Mouse (Mus musculus): ENCODE measurements around the gene Afg1l. TPM values are rescaled to one million over a fixed set of nuclear protein-coding genes. Genes with fewer than 3 reads are reported as not detected.

Gene Afg1l
- polyA plus RNA-seq, 1 experiment: 9.4 TPM

GRCm38 (mm10) chr10:42480719-42481118 lies 2.4 kb upstream of the Afg1l start:
- H3K36me3 ChIP-seq (replicated peaks; ENCODE audit: low read length): no peaks in the 10 kb centered on the region
- peaks cover 51% of the 10 kb centered on the region for H3K4me1 ChIP-seq
- no peak for TF ChIP-seq GATA1 (IDR thresholded peaks at IDR 0.05; ENCODE audit: borderline replicate concordance, low read length)
- no peak for TF ChIP-seq FLI1 (IDR thresholded peaks at IDR 0.05; ENCODE audit: low read length)
- H3K27me3 ChIP-seq (replicated peaks): no peaks in the 10 kb centered on the region
- no peaks in the 10 kb centered on the region for H3K9me3 ChIP-seq
- no peak overlapping the region for H3K4me3 ChIP-seq (replicated peaks)

DNA sequence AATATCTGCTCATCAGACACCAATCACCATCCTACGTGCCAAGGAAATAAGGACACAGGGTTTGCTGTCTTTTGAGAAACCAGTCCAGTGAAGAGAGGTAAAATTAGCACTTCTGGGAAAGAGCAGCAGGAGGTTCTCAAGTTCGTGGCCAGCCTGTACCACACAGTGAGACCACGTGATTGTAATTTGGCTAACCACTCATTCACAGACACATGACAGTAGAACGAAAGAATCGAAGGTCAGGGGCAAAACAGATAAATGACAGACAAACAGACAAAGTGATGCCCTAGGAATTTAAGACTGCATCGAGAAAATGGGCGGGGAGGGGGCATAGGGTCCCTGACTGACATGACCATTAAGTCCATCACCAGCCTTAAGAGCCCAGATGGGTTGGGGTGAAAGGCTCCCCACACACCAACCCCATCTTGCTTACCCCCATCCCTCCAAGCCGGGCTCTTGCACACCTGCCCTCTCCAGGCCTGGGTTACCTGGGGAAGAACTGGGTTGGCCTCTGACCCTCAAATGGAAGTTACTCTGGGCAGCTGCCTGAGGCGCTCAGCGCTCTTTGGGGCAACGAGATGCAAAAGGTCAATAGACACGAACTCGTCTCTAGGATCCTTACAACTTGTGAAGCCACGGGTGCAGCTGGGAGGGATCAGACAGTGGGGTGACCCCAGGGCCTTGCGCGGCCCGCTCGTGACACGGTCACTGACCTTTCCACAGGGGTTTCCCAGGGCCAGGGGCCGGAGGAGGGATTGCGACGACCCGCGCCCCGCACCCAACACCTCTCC lies 620 bp downstream of the Afg1l start:
- peak overlapping the region; percentile 96 for H3K4me3 ChIP-seq (replicated peaks)
- TF ChIP-seq FLI1 (IDR thresholded peaks at IDR 0.05; ENCODE audit: low read length) (no peak), GATA1 (IDR thresholded peaks at IDR 0.05; ENCODE audit: borderline replicate concordance, low read length) (no peak)
- H3K4me1 ChIP-seq: peaks cover 60% of the 10 kb centered on the region
- H3K27me3 ChIP-seq (replicated peaks): no peaks in the 10 kb centered on the region
- peaks cover 5% of the 10 kb centered on the region; the same call in 1 of the 2 replicates for H3K9me3 ChIP-seq
- peaks cover 8% of the 10 kb centered on the region for H3K36me3 ChIP-seq (replicated peaks; ENCODE audit: low read length)

DNA sequence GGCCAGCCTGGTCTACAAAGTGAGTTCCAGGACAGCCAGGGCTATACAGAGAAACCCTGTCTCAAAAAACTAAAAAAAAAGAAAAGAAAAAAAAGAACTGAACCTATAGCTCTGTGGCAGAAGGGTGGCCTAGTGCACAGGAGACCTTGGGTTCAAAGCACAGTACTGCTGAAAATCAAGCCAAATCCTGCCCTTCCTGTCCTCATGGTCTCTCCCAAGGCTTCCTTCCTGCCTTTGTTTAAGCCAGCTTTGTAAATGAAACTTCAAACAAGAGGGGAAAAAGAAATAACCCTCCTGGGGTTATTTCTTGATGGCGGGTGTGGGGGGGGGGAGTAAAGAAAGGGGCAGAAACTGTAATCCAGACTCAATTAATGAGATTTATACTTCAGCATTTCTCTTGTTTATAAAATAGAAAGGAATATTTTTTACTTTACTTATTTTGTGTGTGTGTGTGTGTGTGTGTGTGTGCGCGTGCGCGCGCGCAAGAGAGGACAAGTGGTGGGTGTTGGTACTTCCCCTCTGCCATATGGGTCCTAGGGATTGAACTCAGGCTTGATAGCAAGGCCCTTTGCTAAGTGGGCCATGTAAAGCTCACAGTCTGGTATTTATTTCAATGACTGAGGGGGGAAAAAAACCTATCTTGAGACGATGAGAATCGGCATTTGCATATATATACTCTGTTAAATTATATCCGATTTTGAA lies 1.4 kb downstream of the Afg1l start:
- TF ChIP-seq FLI1 (IDR thresholded peaks at IDR 0.05; ENCODE audit: low read length) (no peak), GATA1 (IDR thresholded peaks at IDR 0.05; ENCODE audit: borderline replicate concordance, low read length) (no peak)
- H3K4me3 ChIP-seq (replicated peaks): peak overlapping the region; percentile 26
- H3K27me3 ChIP-seq (replicated peaks): no peaks in the 10 kb centered on the region
- H3K9me3 ChIP-seq: peaks cover 9% of the 10 kb centered on the region; the same call in 1 of the 2 replicates
- peaks cover 60% of the 10 kb centered on the region for H3K4me1 ChIP-seq
- peaks cover 15% of the 10 kb centered on the region for H3K36me3 ChIP-seq (replicated peaks; ENCODE audit: low read length)

- H3K4me1 ChIP-seq: peaks cover 50% of the 10 kb centered on the region
- H3K4me3 ChIP-seq (replicated peaks): no peak overlapping the region
- H3K9me3 ChIP-seq: peaks cover 9% of the 10 kb centered on the region; the same call in 1 of the 2 replicates
- no peaks in the 10 kb centered on the region for H3K27me3 ChIP-seq (replicated peaks)
- peaks cover 29% of the 10 kb centered on the region for H3K36me3 ChIP-seq (replicated peaks; ENCODE audit: low read length)
- no peak for TF ChIP-seq GATA1 (IDR thresholded peaks at IDR 0.05; ENCODE audit: borderline replicate concordance, low read length)
- TF ChIP-seq FLI1 (IDR thresholded peaks at IDR 0.05; ENCODE audit: low read length): no peak
Observed at GRCm38 (mm10) chr10:42474946-42475514, 3.3 kb downstream of the Afg1l start.

DNA sequence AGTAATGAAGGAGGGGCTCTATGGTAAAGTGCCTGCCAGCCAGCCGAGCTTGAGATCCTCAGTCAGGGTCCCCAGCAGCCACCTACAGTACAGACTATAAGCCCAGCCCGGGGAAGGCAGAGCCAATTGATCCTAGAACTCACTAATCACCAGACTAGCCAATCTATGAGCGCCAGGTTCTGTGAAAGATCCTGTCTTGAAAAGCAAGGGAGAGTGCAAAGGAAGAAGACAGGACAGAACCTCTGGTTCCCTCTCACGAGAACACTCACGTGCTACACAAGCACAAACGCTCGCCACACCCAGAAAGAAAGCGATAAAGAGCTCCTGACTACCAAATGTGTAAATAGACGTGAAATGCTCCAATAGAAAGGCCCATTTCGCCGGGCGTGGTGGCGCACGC lies 13.6 kb downstream of the Afg1l start:
- H3K4me3 ChIP-seq (replicated peaks): no peak overlapping the region
- TF ChIP-seq GATA1 (IDR thresholded peaks at IDR 0.05; ENCODE audit: borderline replicate concordance, low read length) (no peak), FLI1 (IDR thresholded peaks at IDR 0.05; ENCODE audit: low read length) (no peak)
- no peaks in the 10 kb centered on the region for H3K27me3 ChIP-seq (replicated peaks)
- peaks cover 72% of the 10 kb centered on the region for H3K4me1 ChIP-seq
- peaks cover 17% of the 10 kb centered on the region for H3K36me3 ChIP-seq (replicated peaks; ENCODE audit: low read length)
- peaks cover 1% of the 10 kb centered on the region for H3K9me3 ChIP-seq

DNA sequence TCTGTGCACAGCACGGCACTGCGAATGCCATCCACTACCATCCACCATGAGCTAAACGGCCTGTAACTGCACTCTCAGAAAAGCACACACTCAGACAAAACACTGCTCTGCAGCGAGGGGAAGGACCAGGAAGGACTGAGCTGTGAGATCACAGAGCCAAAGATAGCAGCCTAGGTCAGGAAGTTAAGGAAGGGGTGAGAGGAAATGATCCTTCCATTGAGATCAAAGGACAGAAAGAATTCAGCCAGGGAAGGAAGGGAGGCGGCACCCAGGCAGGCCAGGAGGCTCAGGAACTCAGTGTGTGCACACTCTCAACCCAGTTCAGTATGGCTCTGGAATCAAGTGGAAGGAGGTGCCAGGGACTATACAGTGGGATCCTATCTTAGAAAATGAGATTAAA lies 14.1 kb downstream of the Afg1l start:
- TF ChIP-seq GATA1 (IDR thresholded peaks at IDR 0.05; ENCODE audit: borderline replicate concordance, low read length) (no peak), FLI1 (IDR thresholded peaks at IDR 0.05; ENCODE audit: low read length) (no peak)
- H3K9me3 ChIP-seq: peaks cover 7% of the 10 kb centered on the region
- H3K36me3 ChIP-seq (replicated peaks; ENCODE audit: low read length): peaks cover 23% of the 10 kb centered on the region
- no peaks in the 10 kb centered on the region for H3K27me3 ChIP-seq (replicated peaks)
- H3K4me1 ChIP-seq: peaks cover 72% of the 10 kb centered on the region
- peak overlapping the region; percentile 79 for H3K4me3 ChIP-seq (replicated peaks)

- H3K36me3 ChIP-seq (replicated peaks; ENCODE audit: low read length): peaks cover 51% of the 10 kb centered on the region
- H3K9me3 ChIP-seq: peaks cover 14% of the 10 kb centered on the region
- peak overlapping the region; percentile 54 for H3K4me3 ChIP-seq (replicated peaks)
- H3K4me1 ChIP-seq: peaks cover 61% of the 10 kb centered on the region
- H3K27me3 ChIP-seq (replicated peaks): no peaks in the 10 kb centered on the region
- no peak for TF ChIP-seq GATA1 (IDR thresholded peaks at IDR 0.05; ENCODE audit: borderline replicate concordance, low read length)
- TF ChIP-seq FLI1 (IDR thresholded peaks at IDR 0.05; ENCODE audit: low read length): no peak
Observed at GRCm38 (mm10) chr10:42457557-42458191, 20.7 kb downstream of the Afg1l start.

DNA sequence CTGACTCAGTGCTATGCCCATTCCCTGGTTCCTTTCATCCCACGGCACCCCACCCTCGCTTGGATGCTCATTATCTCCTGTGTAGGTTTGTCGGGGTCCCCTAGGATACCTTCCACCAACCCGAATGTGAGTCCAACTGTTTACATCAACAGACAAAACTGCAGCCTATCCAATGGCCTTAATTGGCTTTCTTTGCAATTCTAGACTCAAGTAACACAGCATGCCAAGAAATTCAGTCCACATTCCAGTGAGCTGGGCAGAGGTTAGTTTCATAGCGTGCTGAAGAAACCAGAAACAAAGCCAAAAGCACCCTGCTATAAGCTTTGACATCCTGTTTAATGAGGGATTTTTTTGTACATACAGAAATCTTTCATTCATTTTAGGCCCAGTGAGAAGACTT lies 22.4 kb downstream of the Afg1l start:
- Histone ChIP-seq H3K36me3 (replicated peaks; ENCODE audit: low read length) (peaks cover 49% of the 10 kb centered on the region), H3K4me1 (peaks cover 46% of the 10 kb centered on the region), H3K4me3 (replicated peaks) (no peak overlapping the region), H3K9me3 (peaks cover 14% of the 10 kb centered on the region), H3K27me3 (replicated peaks) (no peaks in the 10 kb centered on the region)
- TF ChIP-seq FLI1 (IDR thresholded peaks at IDR 0.05; ENCODE audit: low read length): no peak
- TF ChIP-seq GATA1 (IDR thresholded peaks at IDR 0.05; ENCODE audit: borderline replicate concordance, low read length): no peak

DNA sequence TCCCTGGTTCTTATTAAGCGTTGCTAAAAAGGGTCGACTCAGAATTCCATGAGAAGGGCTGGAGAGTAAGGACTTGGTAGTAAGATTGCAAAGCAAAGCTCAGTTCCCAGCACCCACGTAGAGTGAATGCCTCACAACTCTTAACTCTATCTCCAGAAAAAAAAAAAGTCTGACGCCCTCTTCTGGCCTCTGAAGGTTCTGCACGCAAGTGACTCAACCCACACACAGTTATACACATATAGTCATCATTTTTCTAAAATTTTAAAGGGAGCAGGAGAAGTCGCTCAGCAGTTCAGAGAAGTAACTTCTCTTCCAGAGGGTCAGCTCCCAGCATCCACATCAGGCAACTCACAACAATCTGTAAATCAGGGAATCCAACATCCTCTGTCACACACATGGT lies 23.7 kb downstream of the Afg1l start:
- no peaks in the 10 kb centered on the region for H3K27me3 ChIP-seq (replicated peaks)
- peaks cover 46% of the 10 kb centered on the region for H3K36me3 ChIP-seq (replicated peaks; ENCODE audit: low read length)
- H3K9me3 ChIP-seq: peaks cover 12% of the 10 kb centered on the region
- no peak overlapping the region for H3K4me3 ChIP-seq (replicated peaks)
- peaks cover 44% of the 10 kb centered on the region for H3K4me1 ChIP-seq
- TF ChIP-seq FLI1 (IDR thresholded peaks at IDR 0.05; ENCODE audit: low read length) (no peak), GATA1 (IDR thresholded peaks at IDR 0.05; ENCODE audit: borderline replicate concordance, low read length) (no peak)

All from megakaryocyte, embryonic 14.5 days (primary cell).